ENCODE assay signal across 7 mouse cellular contexts in the genomic region with DNA sequence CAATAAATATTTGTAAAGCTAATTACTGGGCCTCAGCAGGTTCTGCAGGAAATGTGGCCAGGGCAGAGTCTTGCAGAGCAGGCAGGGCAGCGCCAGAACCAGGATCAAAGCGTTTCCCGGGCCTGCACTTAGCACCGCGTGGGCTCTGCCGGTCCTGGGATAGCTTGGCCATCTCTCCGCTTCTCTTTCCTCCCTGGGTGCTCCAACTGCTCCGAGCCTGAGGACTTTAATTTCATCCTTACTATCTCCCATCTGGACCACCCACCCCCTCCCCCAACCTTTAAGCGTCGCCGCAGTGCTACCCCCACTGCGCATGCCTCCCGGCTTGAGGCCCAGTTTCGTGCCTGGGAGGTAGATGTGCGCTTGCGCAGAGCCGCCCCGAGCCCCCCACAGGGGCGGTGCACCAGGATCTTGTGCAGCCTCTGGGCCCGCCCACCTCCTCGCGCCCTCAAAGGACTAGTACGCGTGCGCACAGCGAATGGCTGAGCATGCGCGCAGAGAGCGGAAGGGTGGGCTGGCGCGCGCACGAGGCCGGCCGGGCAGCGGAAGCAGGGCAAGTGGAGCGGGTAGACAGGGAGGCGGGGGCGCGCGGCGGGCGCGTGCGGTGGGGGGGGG. TPM values are rescaled to one million over a fixed set of nuclear protein-coding genes. Genes with fewer than 3 reads are reported as not detected.
DNase-seq lines count a peak whose midpoint lies in the region; ATAC-seq lines count a peak whose summit lies in the region.

A gene (plus strand): TSS at position 553 of the 615 bp plus-strand sequence.

- H3K4me3 ChIP-seq in embryonic facial prominence, embryonic 11.5 days (ENCODE audit: low read depth, low read length) = peak within 1 kb of the TSS; percentile 75
- peak within 1 kb of the TSS; percentile 76 for H3K4me3 ChIP-seq in limb, embryonic 10.5 days
- peak within 1 kb of the TSS; percentile 71 for H3K4me3 ChIP-seq in midbrain, embryonic 13.5 days (replicated peaks)

- 1% methylated on average over 40 of the region's 45 CpGs for WGBS in embryonic facial prominence, embryonic 11.5 days
- WGBS in limb, embryonic 10.5 days = under 1% methylated on average over 45 of the region's 45 CpGs
- under 1% methylated on average over 37 of the region's 45 CpGs for WGBS in midbrain, embryonic 13.5 days

- H3K27me3 ChIP-seq in embryonic facial prominence, embryonic 11.5 days (ENCODE audit: control insufficient read depth, insufficient read depth, low read length) = no peaks in the 10 kb centered on the region
- no peaks in the 10 kb centered on the region for H3K27me3 ChIP-seq in limb, embryonic 10.5 days (ENCODE audit: low read depth, poor library complexity, severe bottlenecking)
- no peaks in the 10 kb centered on the region for H3K27me3 ChIP-seq in midbrain, embryonic 13.5 days

- no peaks in the 10 kb centered on the region; the same call in 1 of the 2 replicates for H3K36me3 ChIP-seq in embryonic facial prominence, embryonic 11.5 days (replicated peaks; ENCODE audit: control insufficient read depth, insufficient read depth, low read depth, low read length)
- H3K36me3 ChIP-seq in limb, embryonic 10.5 days = peaks cover 33% of the 10 kb centered on the region
- H3K36me3 ChIP-seq in midbrain, embryonic 13.5 days = no peaks in the 10 kb centered on the region

- peak; percentile 94 for ATAC-seq in embryonic facial prominence, embryonic 11.5 days (replicated peaks; ENCODE audit: insufficient number of reproducible peaks, low FRiP score, low TSS enrichment, low read depth)
- ATAC-seq in granulocyte monocyte progenitor cell, adult 5-6 weeks (replicated peaks; ENCODE audit: poor library complexity, severe bottlenecking) = peak; percentile 87
- ATAC-seq in midbrain, embryonic 13.5 days = peak; percentile 97

- H3K27ac ChIP-seq in embryonic facial prominence, embryonic 11.5 days (replicated peaks; ENCODE audit: low read depth, low read length) = peak within 1 kb of the TSS; percentile 95
- peak within 1 kb of the TSS; percentile 99 for H3K27ac ChIP-seq in limb, embryonic 10.5 days
- H3K27ac ChIP-seq in midbrain, embryonic 13.5 days = peak within 1 kb of the TSS; percentile 98

- H3K4me2 ChIP-seq in embryonic facial prominence, embryonic 11.5 days (ENCODE audit: low read depth, low read length) = peak within 1 kb of the TSS; percentile 73
- H3K4me2 ChIP-seq in midbrain, embryonic 13.5 days (replicated peaks) = peak within 1 kb of the TSS; percentile 58

- DNase-seq in adrenal gland, postnatal 14 days = peak; percentile 100
- peak; percentile 99 for DNase-seq in embryonic facial prominence, embryonic 11.5 days (ENCODE audit: low spot score)
- DNase-seq in kidney, adult 11 months = peak; percentile 99
- peak; percentile 100 for DNase-seq in limb, embryonic 10.5 days (ENCODE audit: low spot score)
- peak; percentile 95 for DNase-seq in spleen, adult 12 weeks (ENCODE audit: low spot score)

- no peaks in the 10 kb centered on the region for H3K9me3 ChIP-seq in embryonic facial prominence, embryonic 11.5 days (replicated peaks; ENCODE audit: control insufficient read depth, low read length)
- H3K9me3 ChIP-seq in limb, embryonic 10.5 days (replicated peaks) = no peaks in the 10 kb centered on the region
- H3K9me3 ChIP-seq in midbrain, embryonic 13.5 days = no peaks in the 10 kb centered on the region

- H3K9ac ChIP-seq in embryonic facial prominence, embryonic 11.5 days (replicated peaks; ENCODE audit: low read length) = peak within 1 kb of the TSS; percentile 96
- peak within 1 kb of the TSS; percentile 85 for H3K9ac ChIP-seq in midbrain, embryonic 13.5 days (replicated peaks)

- H3K4me1 ChIP-seq in embryonic facial prominence, embryonic 11.5 days (ENCODE audit: control insufficient read depth, insufficient read depth, low read length) = no peaks in the 10 kb centered on the region
- peaks cover 9% of the 10 kb centered on the region for H3K4me1 ChIP-seq in limb, embryonic 10.5 days
- peaks cover 32% of the 10 kb centered on the region for H3K4me1 ChIP-seq in midbrain, embryonic 13.5 days (replicated peaks)

RNA-seq across cellular contexts. Expression of the gene that starts here (rescaled TPM):
- 70.8 and 71.0 TPM in 2 replicates for total RNA-seq in adrenal gland, postnatal 14 days (2021)
- 106 and 119 TPM in 2 replicates for polyA plus RNA-seq in embryonic facial prominence, embryonic 11.5 days (2014; fragmentation: Nextera tagmentation; extraction: Ambion mirVana)
- 60.6 and 67.8 TPM in 2 replicates for total RNA-seq in granulocyte monocyte progenitor cell, adult 5-6 weeks (2014; fragmentation: Nextera tagmentation)
- total RNA-seq in granulocyte monocyte progenitor cell, adult 5-6 weeks (2017) = 58.6 and 60.7 TPM in 2 replicates
- polyA plus RNA-seq in limb, embryonic 10.5 days (2016; fragmentation: Nextera tagmentation; extraction: Ambion mirVana) = 169 and 171 TPM in 2 replicates
- 172 and 183 TPM in 2 replicates for polyA plus RNA-seq in midbrain, embryonic 13.5 days (2015; fragmentation: Nextera tagmentation; extraction: Ambion mirVana)

Comparison
In these comparisons a context has a peak if more than half of its experiments do, and no peak if none do; other contexts are left out.
1. Peak in every context shown above with its lines: DNase-seq, ATAC-seq, H3K4me3 ChIP-seq and H3K27ac ChIP-seq.